Mouse (Mus musculus) bone marrow macrophage, adult 2 months (primary cell): ENCODE data around the gene Atraid.
"Not testable (repeated sequence)": the region's sequence is repeated elsewhere in the genome, so short reads cannot be mapped to it uniquely, and the experiment has no call there.

ENCODE experiments used
- CTCF ChIP-seq: IDR thresholded peaks from 2 replicates; pipeline ENCODE4 v1.5.1; 2012; ENCODE audit warnings: low read depth, mild to moderate bottlenecking, low read length, moderate library complexity
- POLR2A ChIP-seq: IDR thresholded peaks from 2 replicates; pipeline ENCODE4 v1.6.1; 2012; ENCODE audit warnings: mild to moderate bottlenecking, low read depth, low read length, borderline replicate concordance

DNA sequence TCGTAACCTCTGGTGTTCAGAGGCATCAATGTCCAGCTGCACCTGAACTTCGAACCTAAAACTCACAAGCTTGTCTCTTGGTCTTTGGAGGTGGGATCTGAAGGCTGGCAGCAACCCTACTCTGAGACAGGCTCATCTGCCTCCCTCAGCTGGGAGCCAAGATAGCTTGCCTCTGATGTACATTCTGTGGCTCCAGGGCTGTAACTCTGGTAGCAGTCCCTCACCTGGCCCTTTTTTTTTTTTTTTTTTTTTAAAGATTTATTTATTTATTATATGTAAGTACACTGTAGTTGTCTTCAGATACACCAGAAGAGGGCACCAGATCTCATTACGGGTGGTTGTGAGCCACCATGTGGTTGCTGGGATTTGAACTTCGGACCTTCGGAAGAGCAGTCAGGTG, 26.3 kb upstream of the Atraid start:
- not testable (repeated sequence) for TF ChIP-seq CTCF, POLR2A
